Mouse (Mus musculus) common myeloid progenitor, adult 5-6 weeks (primary cell): Measurements from ENCODE around the gene Gria3. TPM values are rescaled to one million over a fixed set of nuclear protein-coding genes. Genes with fewer than 3 reads are reported as not detected.

Experiments used
- ATAC-seq: replicated peaks from 2 replicates; pipeline ENCODE4 v1.8.0; 2016; ENCODE audit warnings: low read depth, mild to moderate bottlenecking, moderate TSS enrichment, inconsistent platforms; ENCODE audit not compliant: poor library complexity, severe bottlenecking
- total RNA-seq: library from RNA; stranded (forward); fragments of 200-1000, 187-1606 nt; gene quantifications from 2 replicates; pipeline ENCODE4 v1.2.3, GENCODE M21; 2017

The Gria3 gene
- total RNA-seq: 52.3 and 66.3 TPM in 2 replicates

GRCm38 (mm10) chrX:41400058-41400904, at the start of gene Gria3:
TSS of gene Gria3 (plus strand) at chrX:41400854.
- ATAC-seq: peak; percentile 64

GRCm38 (mm10) chrX:41387086-41387485, 13.6 kb upstream of the Gria3 start:
- ATAC-seq: no peak

- peak; percentile 89 for ATAC-seq
Measured at GRCm38 (mm10) chrX:41389079-41389478, 11.6 kb upstream of the Gria3 start.

GRCm38 (mm10) chrX:41398482-41398881, 2.2 kb upstream of the Gria3 start:
- ATAC-seq: no peak

- 0 out of 2 replicates have a peak, but pooled peaks have one; percentile 10 for ATAC-seq
Measured at GRCm38 (mm10) chrX:41401186-41401585, 532 bp downstream of the Gria3 start.

GRCm38 (mm10) chrX:41401590-41402240, 1.1 kb downstream of the Gria3 start:
- peak; percentile 39 for ATAC-seq

- no peak for ATAC-seq
Measured at GRCm38 (mm10) chrX:41402656-41403055, 2.0 kb downstream of the Gria3 start.

GRCm38 (mm10) chrX:41406288-41406687, 5.6 kb downstream of the Gria3 start:
- no peak for ATAC-seq

GRCm38 (mm10) chrX:41409791-41410190, 9.1 kb downstream of the Gria3 start:
- no peak for ATAC-seq

- no peak for ATAC-seq
Measured at GRCm38 (mm10) chrX:41425651-41426050, 25.0 kb downstream of the Gria3 start.

GRCm38 (mm10) chrX:41428011-41428410, 27.4 kb downstream of the Gria3 start:
- ATAC-seq: no peak

GRCm38 (mm10) chrX:41435541-41435940, 34.9 kb downstream of the Gria3 start:
- no peak for ATAC-seq

GRCm38 (mm10) chrX:41438841-41439240, 38.2 kb downstream of the Gria3 start:
- ATAC-seq: no peak

GRCm38 (mm10) chrX:41448876-41449275, 48.2 kb downstream of the Gria3 start:
- ATAC-seq: no peak

GRCm38 (mm10) chrX:41477486-41477885, 76.8 kb downstream of the Gria3 start:
- no peak for ATAC-seq

- ATAC-seq: no peak
Measured at GRCm38 (mm10) chrX:41496528-41496927, 95.9 kb downstream of the Gria3 start.

GRCm38 (mm10) chrX:41505371-41505770, 104.7 kb downstream of the Gria3 start:
- no peak for ATAC-seq

- ATAC-seq: peak; percentile 52; the same call in 1 of the 2 replicates
Measured at GRCm38 (mm10) chrX:41507959-41508358, 107.3 kb downstream of the Gria3 start.

GRCm38 (mm10) chrX:41514982-41515381, 114.3 kb downstream of the Gria3 start:
- ATAC-seq: peak; percentile 60

GRCm38 (mm10) chrX:41532511-41532910, 131.9 kb downstream of the Gria3 start:
- ATAC-seq: peak; percentile 58

GRCm38 (mm10) chrX:41535886-41536285, 135.2 kb downstream of the Gria3 start:
- no peak for ATAC-seq
